Mouse (Mus musculus): ENCODE measurements around the gene Tmem210.
A peak's percentile ranks its signal among the peaks of the same experiment; 100 is the strongest.

Tmem210 gene

GRCm38 (mm10) chr2:25265897-25266656, 21.9 kb upstream of the Tmem210 start:
- DNase-seq (ENCODE audit: low spot score in 2 of 2) = no peak

- DNase-seq (ENCODE audit: low spot score in 2 of 2) = no peak
Observed at GRCm38 (mm10) chr2:25266720-25267119, 21.2 kb upstream of the Tmem210 start.

- DNase-seq (ENCODE audit: low spot score in 2 of 2) = no peak
Observed at GRCm38 (mm10) chr2:25267241-25267640, 20.7 kb upstream of the Tmem210 start.

- DNase-seq (ENCODE audit: low spot score in 2 of 2) = no peak
Observed at GRCm38 (mm10) chr2:25267746-25268309, 20.1 kb upstream of the Tmem210 start.

- peak; percentile 98 to 99 for DNase-seq (ENCODE audit: low spot score in 2 of 2)
Observed at GRCm38 (mm10) chr2:25271827-25272511, 16.0 kb upstream of the Tmem210 start, which contains the start of the genes Ssna1 and Anapc2. Gene Ssna1, minus strand, starts transcription at chr2:25272438. Gene Anapc2, plus strand, starts transcription at chr2:25272478.

GRCm38 (mm10) chr2:25272515-25272914, 15.4 kb upstream of the Tmem210 start:
- no peak for DNase-seq (ENCODE audit: low spot score in 2 of 2)

- no peak for DNase-seq (ENCODE audit: low spot score in 2 of 2)
Observed at GRCm38 (mm10) chr2:25273010-25273409, 14.9 kb upstream of the Tmem210 start.

- DNase-seq (ENCODE audit: low spot score in 2 of 2) = peak; percentile 85 to 94
Observed at GRCm38 (mm10) chr2:25278928-25279882, 8.7 kb upstream of the Tmem210 start.

GRCm38 (mm10) chr2:25285551-25285950, 2.4 kb upstream of the Tmem210 start:
- no peak for DNase-seq (ENCODE audit: low spot score in 2 of 2)

- no peak for DNase-seq (ENCODE audit: low spot score in 2 of 2)
Observed at GRCm38 (mm10) chr2:25286314-25286713, 1.6 kb upstream of the Tmem210 start.

GRCm38 (mm10) chr2:25286837-25287636, 908 bp upstream of the Tmem210 start:
- no peak for DNase-seq (ENCODE audit: low spot score in 2 of 2)

GRCm38 (mm10) chr2:25288734-25289345, 895 bp downstream of the Tmem210 start:
- DNase-seq (ENCODE audit: low spot score in 2 of 2) = no peak

GRCm38 (mm10) chr2:25289651-25290050, 1.7 kb downstream of the Tmem210 start, which contains the start of gene Lrrc26:
Gene Lrrc26, plus strand, starts transcription at chr2:25289915.
- DNase-seq (ENCODE audit: low spot score in 2 of 2) = no peak

GRCm38 (mm10) chr2:25290101-25290815, 2.3 kb downstream of the Tmem210 start:
- no peak for DNase-seq (ENCODE audit: low spot score in 2 of 2)

- DNase-seq (ENCODE audit: low spot score in 2 of 2) = no peak
Observed at GRCm38 (mm10) chr2:25290816-25291130, 2.8 kb downstream of the Tmem210 start.

- no peak for DNase-seq (ENCODE audit: low spot score in 2 of 2)
Observed at GRCm38 (mm10) chr2:25291184-25292053, 3.5 kb downstream of the Tmem210 start.

- DNase-seq (ENCODE audit: low spot score in 2 of 2) = no peak
Observed at GRCm38 (mm10) chr2:25292054-25292544, 4.2 kb downstream of the Tmem210 start.

- DNase-seq (ENCODE audit: low spot score in 2 of 2) = peak; percentile 67 to 91
Observed at GRCm38 (mm10) chr2:25292856-25293255, 4.9 kb downstream of the Tmem210 start.

GRCm38 (mm10) chr2:25293706-25294105, 5.8 kb downstream of the Tmem210 start:
- no peak for DNase-seq (ENCODE audit: low spot score in 2 of 2)
